Mouse (Mus musculus): ENCODE data around the gene Dnah8. TPM values are rescaled to one million over a fixed set of nuclear protein-coding genes. Genes with fewer than 3 reads are reported as not detected.

Gene Dnah8
- polyA plus RNA-seq (2017; shearing (Covaris generic)) = 10 to 100 TPM; 22.6 to 23.4 TPM

DNA sequence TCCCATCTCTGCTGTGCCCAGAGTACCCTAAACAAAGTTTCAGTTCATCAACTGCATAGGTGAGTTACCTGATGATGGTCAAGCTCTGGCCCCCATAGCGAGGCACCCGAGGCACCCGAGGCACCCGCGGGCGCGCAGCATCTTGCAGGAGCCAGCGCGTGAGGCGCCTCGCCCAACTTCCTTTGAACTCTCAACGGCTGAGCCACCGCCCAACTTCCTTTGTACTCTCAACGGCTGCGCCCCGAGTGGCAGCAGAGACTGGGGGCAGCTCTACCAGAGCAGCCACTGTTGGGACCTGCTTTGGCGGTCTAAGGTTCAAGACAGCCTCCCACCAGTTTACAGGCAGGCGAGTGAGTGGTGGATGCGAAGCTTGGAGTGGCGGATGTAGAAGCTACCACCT lies at the start of gene Dnah8:
Gene Dnah8, plus strand, starts transcription at position 223 of the 400 bp plus-strand sequence.
- ATAC-seq = peak; percentile 75

- no peak for ATAC-seq
Measured at GRCm38 (mm10) chr17:30574783-30575075, 49.4 kb upstream of the Dnah8 start.

GRCm38 (mm10) chr17:30575121-30575904 lies 48.8 kb upstream of the Dnah8 start:
- no peak for ATAC-seq

GRCm38 (mm10) chr17:30575941-30576773 lies 48.0 kb upstream of the Dnah8 start, which contains the start of gene Btbd9:
Btbd9 (minus strand) TSS chr17:30576488.
- peak; percentile 95 for ATAC-seq

GRCm38 (mm10) chr17:30576946-30577345 lies 47.2 kb upstream of the Dnah8 start:
- ATAC-seq = no peak

- ATAC-seq = no peak
Measured at GRCm38 (mm10) chr17:30580781-30581180, 43.4 kb upstream of the Dnah8 start.

- ATAC-seq = no peak
Measured at GRCm38 (mm10) chr17:30581201-30581600, 43.0 kb upstream of the Dnah8 start.

GRCm38 (mm10) chr17:30582313-30582712 lies 41.8 kb upstream of the Dnah8 start:
- no peak for ATAC-seq

- no peak for ATAC-seq
Measured at GRCm38 (mm10) chr17:30583258-30584001, 40.7 kb upstream of the Dnah8 start.

DNA sequence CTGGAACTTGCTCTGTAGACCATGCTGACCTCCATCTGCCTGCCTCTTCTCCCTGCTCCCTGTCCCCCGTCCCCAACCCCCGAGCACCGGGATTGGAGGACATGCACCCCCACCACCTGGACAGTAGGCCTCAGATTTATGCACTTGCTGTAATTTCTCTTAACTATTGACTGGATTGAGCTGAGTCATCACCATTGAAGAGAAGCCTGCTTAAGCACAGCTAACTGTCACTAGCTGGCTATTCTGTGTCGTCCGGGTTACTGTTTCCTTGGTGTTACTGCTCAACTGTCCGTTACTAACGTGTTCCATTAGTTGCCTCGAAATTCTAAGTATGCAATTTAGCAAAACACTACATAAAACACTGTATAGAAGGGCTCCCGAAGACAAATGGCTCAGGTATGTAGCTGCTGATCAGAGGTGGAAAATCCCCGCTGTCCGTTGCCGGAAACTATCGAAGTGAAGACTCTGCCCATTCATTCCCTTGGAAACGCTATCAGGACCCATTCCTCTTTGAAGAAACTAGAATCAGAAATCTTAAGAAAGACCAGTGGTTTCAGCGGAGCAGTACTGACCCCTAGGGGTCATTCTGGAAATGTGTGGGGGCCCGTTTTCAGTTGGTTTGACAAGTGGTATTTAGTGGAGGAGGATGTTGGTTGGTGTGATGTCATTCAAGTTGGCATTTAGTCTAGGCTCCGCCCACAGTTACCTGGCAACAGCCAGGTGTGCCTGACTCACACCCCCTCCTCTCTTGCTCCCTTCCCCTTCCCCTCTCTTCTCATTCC lies 33.5 kb upstream of the Dnah8 start:
- ATAC-seq = peak; percentile 47

- no peak for ATAC-seq
Measured at GRCm38 (mm10) chr17:30594407-30594806, 29.7 kb upstream of the Dnah8 start.

GRCm38 (mm10) chr17:30594846-30595245 lies 29.3 kb upstream of the Dnah8 start:
- ATAC-seq = no peak

DNA sequence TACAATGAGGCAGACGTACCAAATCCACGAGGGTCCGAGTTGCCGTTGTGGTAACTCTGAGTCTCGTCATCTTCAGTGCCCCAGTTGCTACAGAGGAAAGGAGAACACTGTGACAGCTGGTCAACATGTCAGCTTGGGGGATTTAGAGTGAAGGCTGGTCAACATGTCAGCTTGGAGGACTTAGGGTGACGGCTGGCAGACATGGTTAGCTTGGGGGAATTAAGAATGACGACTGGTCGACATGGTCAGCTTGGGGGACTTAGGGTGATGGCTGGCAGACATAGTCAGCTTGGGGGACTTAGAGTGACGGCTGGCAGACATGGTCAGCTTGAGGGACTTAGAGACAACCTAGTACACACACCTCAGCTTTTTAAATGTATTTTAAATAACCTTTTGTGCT lies 26.4 kb upstream of the Dnah8 start:
- no peak for ATAC-seq

- no peak for ATAC-seq
Measured at GRCm38 (mm10) chr17:30598300-30598699, 25.9 kb upstream of the Dnah8 start.

DNA sequence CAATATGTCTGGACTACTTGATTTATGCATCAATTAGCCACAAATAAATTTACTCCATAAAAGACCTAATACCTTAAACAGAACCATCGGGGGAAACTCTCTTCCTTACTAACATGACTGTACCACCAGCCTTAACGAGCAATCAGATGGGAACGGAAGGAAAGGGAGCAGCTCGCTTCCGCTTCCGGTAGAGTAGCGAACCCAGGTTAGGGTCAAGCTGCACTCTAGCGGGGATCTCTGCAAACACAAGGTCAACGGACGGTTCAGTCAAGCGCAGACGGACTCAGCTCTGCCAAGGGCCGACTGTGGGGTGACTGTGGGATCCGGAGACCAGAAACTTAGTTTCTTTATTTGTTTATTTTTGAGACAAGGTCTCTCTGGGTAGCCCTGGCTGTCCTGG lies 22.0 kb upstream of the Dnah8 start:
- ATAC-seq = no peak

GRCm38 (mm10) chr17:30604296-30604695 lies 19.9 kb upstream of the Dnah8 start:
- no peak for ATAC-seq

DNA sequence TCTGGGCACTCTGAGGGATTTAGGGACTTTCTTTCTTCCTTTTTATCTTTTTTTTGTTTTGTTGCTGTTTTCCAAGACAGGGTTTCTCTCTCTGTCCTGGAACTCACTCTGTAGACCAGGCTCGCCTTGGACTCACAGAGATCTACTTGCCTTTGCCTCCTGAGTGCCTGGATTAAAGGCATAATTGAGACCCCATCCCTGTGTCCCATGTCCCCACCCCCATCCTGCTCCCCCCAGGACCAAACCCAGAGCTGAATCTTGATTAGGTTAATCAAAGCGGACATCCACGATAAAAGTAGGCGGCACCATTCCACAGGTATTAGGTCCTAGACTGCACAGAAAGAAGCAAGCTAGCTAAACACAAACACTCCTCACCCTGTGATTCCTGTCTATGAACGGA lies 19.2 kb upstream of the Dnah8 start:
- no peak for ATAC-seq

GRCm38 (mm10) chr17:30606206-30606605 lies 17.9 kb upstream of the Dnah8 start:
- ATAC-seq = no peak

- no peak for ATAC-seq
Measured at GRCm38 (mm10) chr17:30606634-30607081, 17.5 kb upstream of the Dnah8 start.

DNA sequence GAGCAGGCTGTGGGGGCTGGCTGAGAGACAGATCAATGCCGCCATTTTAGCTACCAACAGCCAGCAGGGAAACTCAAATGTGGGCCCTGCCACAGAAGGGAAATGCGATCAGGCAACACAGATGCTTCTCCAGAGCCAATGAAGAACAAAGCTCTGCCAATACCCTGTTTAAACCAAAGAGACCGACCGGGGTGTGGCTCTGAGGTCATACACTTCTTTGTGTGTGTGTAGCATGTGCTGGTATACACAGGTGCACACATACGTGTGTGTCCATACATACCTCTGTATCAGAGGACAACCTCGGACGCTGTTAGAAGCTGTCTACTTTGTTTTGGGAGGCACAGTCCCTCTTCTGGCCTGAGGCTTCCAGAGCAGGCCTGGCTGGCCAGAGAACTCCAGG lies 16.8 kb upstream of the Dnah8 start:
- ATAC-seq = no peak

- ATAC-seq = no peak
Measured at GRCm38 (mm10) chr17:30607909-30608495, 16.2 kb upstream of the Dnah8 start.

All from CD4-positive, CD25-positive, alpha-beta regulatory T cell, adult 4 months (primary cell).